Mouse (Mus musculus): ENCODE measurements around the gene Ccdc181. TPM values are rescaled to one million over a fixed set of nuclear protein-coding genes. Genes with fewer than 3 reads are reported as not detected.
A peak's percentile ranks its signal among the peaks of the same experiment; 100 is the strongest.

Ccdc181 gene
- polyA plus RNA-seq, 1 experiment from 2014 or later, result 26.9 TPM

DNA sequence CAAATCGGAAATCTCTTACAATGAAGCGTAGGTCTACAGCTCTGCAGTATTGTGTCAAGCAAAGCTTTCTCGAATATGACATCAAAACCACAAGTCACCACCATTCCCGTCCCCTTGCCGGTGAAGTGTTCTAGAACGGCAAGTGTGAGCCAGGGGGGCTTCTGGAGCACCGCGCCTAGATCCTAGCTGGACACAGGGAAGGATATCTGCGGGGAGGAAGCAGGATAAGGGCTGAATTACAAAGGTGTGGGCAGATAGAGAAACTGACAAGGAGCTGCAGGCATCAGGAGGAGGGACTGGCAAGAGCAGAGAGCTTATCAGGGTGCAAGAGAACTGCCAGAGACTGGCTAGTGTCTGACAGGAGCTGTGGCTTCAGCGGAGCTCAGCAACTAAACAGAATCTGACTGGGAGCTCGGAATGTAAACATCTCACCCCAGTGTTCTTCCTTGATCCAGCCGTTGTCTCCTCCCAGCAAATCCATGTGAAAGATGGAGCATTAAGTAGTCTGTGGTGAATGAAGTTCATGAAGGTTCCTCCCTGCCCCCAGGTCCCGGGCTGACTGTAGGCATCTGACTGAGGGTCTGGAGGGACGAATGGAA lies 44.3 kb downstream of the Ccdc181 start:
- Histone ChIP-seq H3K36me3 (no peaks in the 10 kb centered on the region), H3K4me3 (no peak overlapping the region), H3K27me3 (no peaks in the 10 kb centered on the region), H3K9ac (no peak overlapping the region), H3K27ac (replicated peaks) (no peak overlapping the region), H3K4me1 (replicated peaks) (0 out of 2 replicates have a peak, but pooled peaks cover 6% of the 10 kb centered on the region), H3K9me3 (no peaks in the 10 kb centered on the region), H3K4me2 (no peak overlapping the region)
- ATAC-seq (ENCODE audit: low FRiP score, low read depth), result no peak
- 83% methylated on average over 14 of the region's 14 CpGs for WGBS

DNA sequence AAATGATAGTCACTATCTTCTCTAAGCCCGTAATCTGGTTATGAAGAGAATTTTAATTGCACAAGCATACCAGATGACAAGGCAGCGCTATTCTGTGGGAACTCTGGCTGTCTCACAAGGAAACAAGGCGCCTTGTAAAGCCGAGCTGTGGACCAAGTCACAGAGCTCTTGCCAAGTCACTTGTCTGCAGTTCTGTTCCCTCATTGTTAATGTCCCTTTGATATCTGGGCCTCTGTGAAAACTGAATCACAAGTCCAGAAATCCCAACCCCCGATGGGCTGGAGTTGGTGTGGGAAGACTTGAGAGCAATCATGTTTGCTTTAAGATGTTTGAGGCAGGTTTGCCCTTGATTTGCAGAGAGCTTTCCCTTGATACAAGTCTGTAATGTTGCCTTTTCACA lies 45.3 kb downstream of the Ccdc181 start:
- 48% methylated on average over 5 of the region's 5 CpGs for WGBS
- Histone ChIP-seq H3K9ac (no peak overlapping the region), H3K4me1 (replicated peaks) (0 out of 2 replicates have a peak, but pooled peaks cover 6% of the 10 kb centered on the region), H3K9me3 (no peaks in the 10 kb centered on the region), H3K27ac (replicated peaks) (peak overlapping the region; percentile 43), H3K36me3 (no peaks in the 10 kb centered on the region), H3K27me3 (no peaks in the 10 kb centered on the region), H3K4me3 (no peak overlapping the region), H3K4me2 (no peak overlapping the region)
- ATAC-seq (ENCODE audit: low FRiP score, low read depth), result 0 out of 2 replicates have a peak, but pooled peaks have one; percentile 17

DNA sequence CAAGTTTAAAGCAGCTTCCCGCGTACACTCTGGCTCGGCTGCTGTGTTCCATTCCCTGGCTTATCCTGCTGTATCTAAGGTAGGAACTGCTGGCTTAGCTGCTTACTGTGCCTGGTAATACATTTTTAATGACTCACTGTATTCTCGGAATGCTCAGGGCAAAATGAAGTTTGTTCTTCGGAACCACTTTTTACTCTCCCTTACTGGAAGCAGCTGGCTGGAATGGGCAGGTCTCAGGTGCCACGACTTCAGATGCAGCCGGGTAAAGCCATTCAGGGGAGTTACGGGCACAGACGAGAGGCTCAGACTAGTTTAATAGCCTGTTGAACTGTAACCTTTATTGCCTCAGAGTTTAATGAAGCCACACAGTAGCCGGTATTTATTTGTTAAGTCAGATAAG lies 46.0 kb downstream of the Ccdc181 start:
- H3K27ac ChIP-seq (replicated peaks), result peak overlapping the region; percentile 43
- no peak for ATAC-seq (ENCODE audit: low FRiP score, low read depth)
- H3K4me2 ChIP-seq, result no peak overlapping the region
- no peak overlapping the region for H3K9ac ChIP-seq
- no peaks in the 10 kb centered on the region for H3K36me3 ChIP-seq
- no peaks in the 10 kb centered on the region for H3K9me3 ChIP-seq
- no peak overlapping the region for H3K4me3 ChIP-seq
- H3K27me3 ChIP-seq, result no peaks in the 10 kb centered on the region
- WGBS, result 63% methylated on average over 10 of the region's 10 CpGs
- 0 out of 2 replicates have a peak, but pooled peaks cover 6% of the 10 kb centered on the region for H3K4me1 ChIP-seq (replicated peaks)

DNA sequence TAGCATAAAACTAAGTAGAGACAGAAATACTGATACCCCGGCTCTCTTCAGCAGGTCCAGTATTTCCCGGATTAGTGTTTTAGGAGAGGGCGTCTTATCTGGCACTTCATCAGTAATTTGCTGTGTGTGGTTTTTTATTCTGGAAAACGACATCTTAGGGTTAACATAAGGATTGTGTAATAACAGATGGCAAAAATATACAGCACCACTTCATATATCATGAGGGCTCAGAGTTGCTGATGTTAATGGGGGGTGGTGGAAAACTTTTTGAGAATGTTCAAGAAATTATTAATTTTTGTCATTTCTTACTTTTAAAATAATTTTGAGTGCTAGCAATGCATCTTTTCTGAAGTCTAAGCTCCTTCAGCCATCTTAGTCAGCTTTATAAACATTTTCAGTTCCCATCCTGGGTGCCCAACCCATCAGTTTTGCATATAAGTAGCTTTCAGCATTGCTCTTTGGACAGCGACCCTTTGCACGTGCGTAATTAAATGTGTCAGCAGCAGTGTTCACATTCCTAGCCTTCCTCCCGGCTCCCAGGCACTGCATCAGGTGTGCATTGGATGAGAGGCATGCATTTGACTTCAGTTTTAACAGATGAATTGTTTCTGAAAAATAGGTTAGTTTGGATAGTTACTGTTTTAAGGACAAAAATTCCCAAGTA lies 47.7 kb downstream of the Ccdc181 start:
- 91% methylated on average over 8 of the region's 8 CpGs for WGBS
- H3K4me3 ChIP-seq, result no peak overlapping the region
- no peak overlapping the region for H3K27ac ChIP-seq (replicated peaks)
- no peaks in the 10 kb centered on the region for H3K36me3 ChIP-seq
- H3K9ac ChIP-seq, result no peak overlapping the region
- H3K9me3 ChIP-seq, result no peaks in the 10 kb centered on the region
- H3K4me2 ChIP-seq, result no peak overlapping the region
- 0 out of 2 replicates have a peak, but pooled peaks cover 10% of the 10 kb centered on the region for H3K4me1 ChIP-seq (replicated peaks)
- no peaks in the 10 kb centered on the region for H3K27me3 ChIP-seq
- no peak for ATAC-seq (ENCODE audit: low FRiP score, low read depth)

- Histone ChIP-seq H3K27me3 (no peaks in the 10 kb centered on the region), H3K4me2 (no peak overlapping the region), H3K9me3 (no peaks in the 10 kb centered on the region), H3K4me1 (replicated peaks) (0 out of 2 replicates have a peak, but pooled peaks cover 10% of the 10 kb centered on the region), H3K27ac (replicated peaks) (no peak overlapping the region), H3K4me3 (no peak overlapping the region), H3K9ac (no peak overlapping the region), H3K36me3 (no peaks in the 10 kb centered on the region)
- ATAC-seq (ENCODE audit: low FRiP score, low read depth), result no peak
- WGBS, result 92% methylated on average over 4 of the region's 4 CpGs
Observed at GRCm38 (mm10) chr1:164324221-164324620, 48.8 kb downstream of the Ccdc181 start.

GRCm38 (mm10) chr1:164324878-164325277 lies 49.5 kb downstream of the Ccdc181 start:
- no peak overlapping the region for H3K27ac ChIP-seq (replicated peaks)
- no peak overlapping the region for H3K4me2 ChIP-seq
- no peaks in the 10 kb centered on the region for H3K27me3 ChIP-seq
- 0 out of 2 replicates have a peak, but pooled peaks cover 10% of the 10 kb centered on the region for H3K4me1 ChIP-seq (replicated peaks)
- no peak overlapping the region for H3K4me3 ChIP-seq
- no peak overlapping the region for H3K9ac ChIP-seq
- no peak for ATAC-seq (ENCODE audit: low FRiP score, low read depth)
- WGBS, result 88% methylated on average over 2 of the region's 2 CpGs
- H3K36me3 ChIP-seq, result no peaks in the 10 kb centered on the region
- no peaks in the 10 kb centered on the region for H3K9me3 ChIP-seq

GRCm38 (mm10) chr1:164326600-164327155 lies 51.3 kb downstream of the Ccdc181 start:
- H3K36me3 ChIP-seq, result 0 out of 2 replicates have a peak, but pooled peaks cover 5% of the 10 kb centered on the region
- H3K27ac ChIP-seq (replicated peaks), result peak overlapping the region; percentile 3; the same call in 1 of the 2 replicates
- 44% methylated on average over 6 of the region's 6 CpGs for WGBS
- 0 out of 2 replicates have a peak, but pooled peaks cover 4% of the 10 kb centered on the region for H3K4me1 ChIP-seq (replicated peaks)
- H3K9me3 ChIP-seq, result no peaks in the 10 kb centered on the region
- peak; percentile 59; the same call in 1 of the 2 replicates for ATAC-seq (ENCODE audit: low FRiP score, low read depth)
- H3K9ac ChIP-seq, result no peak overlapping the region
- H3K4me2 ChIP-seq, result no peak overlapping the region
- no peaks in the 10 kb centered on the region for H3K27me3 ChIP-seq
- H3K4me3 ChIP-seq, result no peak overlapping the region

- Histone ChIP-seq H3K4me1 (replicated peaks) (0 out of 2 replicates have a peak, but pooled peaks cover 4% of the 10 kb centered on the region), H3K9ac (no peak overlapping the region), H3K27me3 (no peaks in the 10 kb centered on the region), H3K27ac (replicated peaks) (no peak overlapping the region), H3K4me2 (no peak overlapping the region), H3K9me3 (no peaks in the 10 kb centered on the region), H3K36me3 (0 out of 2 replicates have a peak, but pooled peaks cover 5% of the 10 kb centered on the region), H3K4me3 (no peak overlapping the region)
- ATAC-seq (ENCODE audit: low FRiP score, low read depth), result no peak
- 72% methylated on average over 7 of the region's 7 CpGs for WGBS
Observed at GRCm38 (mm10) chr1:164327764-164328163, 52.4 kb downstream of the Ccdc181 start.

DNA sequence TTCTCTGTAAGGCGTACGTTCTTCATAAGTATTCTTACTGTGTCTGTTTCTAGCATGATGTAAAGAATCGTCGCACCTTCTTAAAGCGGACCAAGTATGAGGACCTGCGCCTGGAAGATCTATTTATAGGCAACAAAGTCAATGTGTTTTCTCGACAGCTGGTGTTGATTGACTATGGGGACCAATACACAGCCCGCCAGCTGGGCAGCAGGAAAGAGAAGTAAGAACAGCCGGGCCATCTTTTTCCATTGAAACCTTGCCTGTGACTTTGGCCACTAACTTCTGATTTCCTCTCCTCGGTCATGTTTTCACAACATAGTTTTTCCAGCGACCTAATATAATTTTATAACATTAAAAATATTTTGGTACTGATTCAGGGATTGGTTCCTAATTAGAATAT lies 57.2 kb downstream of the Ccdc181 start:
- H3K36me3 ChIP-seq, result peaks cover 22% of the 10 kb centered on the region
- no peak for ATAC-seq (ENCODE audit: low FRiP score, low read depth)
- H3K4me2 ChIP-seq, result no peak overlapping the region
- H3K4me1 ChIP-seq (replicated peaks), result no peaks in the 10 kb centered on the region
- no peaks in the 10 kb centered on the region for H3K27me3 ChIP-seq
- no peak overlapping the region for H3K4me3 ChIP-seq
- WGBS, result 85% methylated on average over 11 of the region's 11 CpGs
- H3K9me3 ChIP-seq, result no peaks in the 10 kb centered on the region
- H3K9ac ChIP-seq, result no peak overlapping the region
- no peak overlapping the region for H3K27ac ChIP-seq (replicated peaks)

GRCm38 (mm10) chr1:164335435-164335834 lies 60.0 kb downstream of the Ccdc181 start:
- Histone ChIP-seq H3K27me3 (no peaks in the 10 kb centered on the region), H3K9ac (no peak overlapping the region), H3K36me3 (peaks cover 27% of the 10 kb centered on the region), H3K9me3 (no peaks in the 10 kb centered on the region), H3K4me1 (replicated peaks) (no peaks in the 10 kb centered on the region), H3K4me3 (no peak overlapping the region), H3K4me2 (no peak overlapping the region), H3K27ac (replicated peaks) (no peak overlapping the region)
- no peak for ATAC-seq (ENCODE audit: low FRiP score, low read depth)
- 97% methylated on average over 3 of the region's 3 CpGs for WGBS

GRCm38 (mm10) chr1:164335846-164336245 lies 60.5 kb downstream of the Ccdc181 start:
- Histone ChIP-seq H3K4me3 (no peak overlapping the region), H3K9ac (no peak overlapping the region), H3K27me3 (no peaks in the 10 kb centered on the region), H3K4me2 (no peak overlapping the region), H3K27ac (replicated peaks) (no peak overlapping the region), H3K36me3 (peaks cover 26% of the 10 kb centered on the region), H3K9me3 (no peaks in the 10 kb centered on the region), H3K4me1 (replicated peaks) (no peaks in the 10 kb centered on the region)
- 93% methylated on average over 4 of the region's 4 CpGs for WGBS
- ATAC-seq (ENCODE audit: low FRiP score, low read depth), result no peak

Data from hindbrain, embryonic 15.5 days (tissue).